Mouse (Mus musculus): ENCODE measurements around the gene Vamp1. TPM values are rescaled to one million over a fixed set of nuclear protein-coding genes. Genes with fewer than 3 reads are reported as not detected.

The Vamp1 gene
- polyA plus RNA-seq, 1 experiment from 2014 or later, result 3.3 TPM

GRCm38 (mm10) chr6:125222577-125222976, 7.2 kb downstream of the Vamp1 start:
- no peak overlapping the region for H3K27ac ChIP-seq (replicated peaks)
- H3K36me3 ChIP-seq (ENCODE audit: control insufficient read depth, insufficient read depth, low read length), result no peaks in the 10 kb centered on the region; the same call in 1 of the 2 replicates
- H3K9me3 ChIP-seq (ENCODE audit: control insufficient read depth, low read length), result no peaks in the 10 kb centered on the region
- 73% methylated on average over 3 of the region's 3 CpGs for WGBS
- DNase-seq (ENCODE audit: low spot score), result no peak
- H3K4me1 ChIP-seq (replicated peaks; ENCODE audit: control insufficient read depth, insufficient read depth), result no peaks in the 10 kb centered on the region
- H3K4me2 ChIP-seq (replicated peaks; ENCODE audit: low read depth), result no peak overlapping the region
- H3K27me3 ChIP-seq (ENCODE audit: control insufficient read depth, insufficient read depth, low read length), result no peaks in the 10 kb centered on the region
- no peak overlapping the region for H3K9ac ChIP-seq (ENCODE audit: low read length)
- no peak for TF ChIP-seq CTCF (IDR thresholded peaks at IDR 0.05; ENCODE audit: low read depth)
- no peak for TF ChIP-seq EP300 (optimal IDR thresholded peaks at IDR 0.05)
- H3K4me3 ChIP-seq (ENCODE audit: low read depth, low read length), result no peak overlapping the region
- ATAC-seq (ENCODE audit: low FRiP score, low TSS enrichment), result no peak

GRCm38 (mm10) chr6:125225518-125226115, 10.3 kb downstream of the Vamp1 start:
- TF ChIP-seq CTCF (IDR thresholded peaks at IDR 0.05; ENCODE audit: low read depth) (peak; percentile 67), EP300 (optimal IDR thresholded peaks at IDR 0.05) (no peak)
- no peak overlapping the region for H3K27ac ChIP-seq (replicated peaks)
- no peaks in the 10 kb centered on the region for H3K4me1 ChIP-seq (replicated peaks; ENCODE audit: control insufficient read depth, insufficient read depth)
- H3K36me3 ChIP-seq (ENCODE audit: control insufficient read depth, insufficient read depth, low read length), result no peaks in the 10 kb centered on the region; the same call in 1 of the 2 replicates
- H3K4me3 ChIP-seq (ENCODE audit: low read depth, low read length), result no peak overlapping the region
- H3K9me3 ChIP-seq (ENCODE audit: control insufficient read depth, low read length), result no peaks in the 10 kb centered on the region
- WGBS, result 81% methylated on average over 5 of the region's 5 CpGs
- H3K4me2 ChIP-seq (replicated peaks; ENCODE audit: low read depth), result no peak overlapping the region
- DNase-seq (ENCODE audit: low spot score), result no peak
- no peak overlapping the region for H3K9ac ChIP-seq (ENCODE audit: low read length)
- no peaks in the 10 kb centered on the region for H3K27me3 ChIP-seq (ENCODE audit: control insufficient read depth, insufficient read depth, low read length)
- ATAC-seq (ENCODE audit: low FRiP score, low TSS enrichment), result no peak

- no peaks in the 10 kb centered on the region for H3K9me3 ChIP-seq (ENCODE audit: control insufficient read depth, low read length)
- DNase-seq (ENCODE audit: low spot score) (no peak), ATAC-seq (ENCODE audit: low FRiP score, low TSS enrichment) (no peak)
- H3K4me1 ChIP-seq (replicated peaks; ENCODE audit: control insufficient read depth, insufficient read depth), result no peaks in the 10 kb centered on the region
- H3K4me2 ChIP-seq (replicated peaks; ENCODE audit: low read depth), result peak overlapping the region; percentile 88
- H3K27ac ChIP-seq (replicated peaks), result no peak overlapping the region
- WGBS, result 63% methylated on average over 9 of the region's 9 CpGs
- TF ChIP-seq EP300 (optimal IDR thresholded peaks at IDR 0.05) (no peak), CTCF (IDR thresholded peaks at IDR 0.05; ENCODE audit: low read depth) (no peak)
- no peak overlapping the region for H3K4me3 ChIP-seq (ENCODE audit: low read depth, low read length)
- no peaks in the 10 kb centered on the region for H3K36me3 ChIP-seq (ENCODE audit: control insufficient read depth, insufficient read depth, low read length)
- H3K27me3 ChIP-seq (ENCODE audit: control insufficient read depth, insufficient read depth, low read length), result no peaks in the 10 kb centered on the region
- no peak overlapping the region for H3K9ac ChIP-seq (ENCODE audit: low read length)
These were observed 15.2 kb downstream of the Vamp1 start for GRCm38 (mm10) chr6:125230571-125230970.

GRCm38 (mm10) chr6:125231117-125232044, 16.0 kb downstream of the Vamp1 start, which contains the start of gene Tapbpl:
TSS of gene Tapbpl (minus strand) at chr6:125231860.
- no peaks in the 10 kb centered on the region for H3K9me3 ChIP-seq (ENCODE audit: control insufficient read depth, low read length)
- H3K27ac ChIP-seq (replicated peaks), result peak within 1 kb of the TSS; percentile 89
- H3K36me3 ChIP-seq (ENCODE audit: control insufficient read depth, insufficient read depth, low read length), result no peaks in the 10 kb centered on the region
- H3K27me3 ChIP-seq (ENCODE audit: control insufficient read depth, insufficient read depth, low read length), result no peaks in the 10 kb centered on the region
- WGBS, result 3% methylated on average over 16 of the region's 16 CpGs
- ATAC-seq (ENCODE audit: low FRiP score, low TSS enrichment) (peak; percentile 66), DNase-seq (ENCODE audit: low spot score) (peak; percentile 67)
- H3K4me2 ChIP-seq (replicated peaks; ENCODE audit: low read depth), result peak within 1 kb of the TSS; percentile 88
- H3K4me3 ChIP-seq (ENCODE audit: low read depth, low read length), result peak within 1 kb of the TSS; percentile 64
- peak within 1 kb of the TSS; percentile 78 for H3K9ac ChIP-seq (ENCODE audit: low read length)
- TF ChIP-seq EP300 (optimal IDR thresholded peaks at IDR 0.05) (no peak), CTCF (IDR thresholded peaks at IDR 0.05; ENCODE audit: low read depth) (no peak)
- no peaks in the 10 kb centered on the region for H3K4me1 ChIP-seq (replicated peaks; ENCODE audit: control insufficient read depth, insufficient read depth)

GRCm38 (mm10) chr6:125232045-125232437, 16.7 kb downstream of the Vamp1 start:
- DNase-seq (ENCODE audit: low spot score), result peak; percentile 29
- Histone ChIP-seq H3K27ac (replicated peaks) (peak overlapping the region; percentile 89), H3K4me2 (replicated peaks; ENCODE audit: low read depth) (peak overlapping the region; percentile 88), H3K9me3 (ENCODE audit: control insufficient read depth, low read length) (no peaks in the 10 kb centered on the region), H3K36me3 (ENCODE audit: control insufficient read depth, insufficient read depth, low read length) (no peaks in the 10 kb centered on the region), H3K27me3 (ENCODE audit: control insufficient read depth, insufficient read depth, low read length) (no peaks in the 10 kb centered on the region), H3K4me1 (replicated peaks; ENCODE audit: control insufficient read depth, insufficient read depth) (no peaks in the 10 kb centered on the region), H3K4me3 (ENCODE audit: low read depth, low read length) (peak overlapping the region; percentile 64), H3K9ac (ENCODE audit: low read length) (peak overlapping the region; percentile 78)
- 48% methylated on average over 4 of the region's 4 CpGs for WGBS
- ATAC-seq (ENCODE audit: low FRiP score, low TSS enrichment), result no peak; the same call in 1 of the 2 replicates
- no peak for TF ChIP-seq EP300 (optimal IDR thresholded peaks at IDR 0.05)
- TF ChIP-seq CTCF (IDR thresholded peaks at IDR 0.05; ENCODE audit: low read depth), result no peak
